ENCODE assay signal across 7 mouse cellular contexts in the genomic region with DNA sequence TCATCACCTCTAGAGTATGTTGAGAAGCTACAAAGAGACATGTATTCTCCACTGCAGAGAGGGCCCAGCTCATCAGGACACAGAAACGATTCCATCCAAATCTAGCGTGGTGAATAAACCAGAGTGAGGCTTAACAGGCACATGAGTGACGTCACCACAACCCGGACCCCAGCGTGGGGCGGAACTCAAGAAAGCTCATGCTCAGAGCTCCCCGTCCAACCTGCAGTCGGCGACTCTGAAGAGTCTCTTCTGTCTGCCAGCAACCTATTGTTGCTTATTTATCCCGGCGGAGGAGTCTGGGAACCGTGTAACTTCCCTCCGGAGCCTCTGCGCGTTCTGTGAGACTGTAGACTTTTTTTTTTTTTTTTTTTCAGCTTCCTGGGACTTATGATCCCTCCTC. TPM values are rescaled to one million over a fixed set of nuclear protein-coding genes. Genes with fewer than 3 reads are reported as not detected.
DNase-seq lines count a peak whose midpoint lies in the region; ATAC-seq and TF ChIP-seq lines count a peak whose summit lies in the region.

No protein-coding gene starts in this region.

- 10% methylated on average over 15 of the region's 15 CpGs for WGBS in limb, embryonic 12.5 days
- 6% methylated on average over 15 of the region's 15 CpGs for WGBS in midbrain, embryonic 14.5 days

- H3K9ac ChIP-seq in MEL (ENCODE audit: control insufficient read depth, low read depth, low read length, poor library complexity, severe bottlenecking) = peak overlapping the region; percentile 72
- peak overlapping the region; percentile 55; the same call in 1 of the 2 replicates for H3K9ac ChIP-seq in limb, embryonic 12.5 days (replicated peaks)
- H3K9ac ChIP-seq in midbrain, embryonic 14.5 days (replicated peaks; ENCODE audit: low read length) = no peak overlapping the region

- H3K36me3 ChIP-seq in MEL (ENCODE audit: control insufficient read depth in 1 of 2, insufficient read depth in 2 of 2, low read length in 2 of 2) = peaks cover 0 to 18% of the 10 kb centered on the region in 2 experiments; a peak in 3 of 4 replicates
- peaks cover 6% of the 10 kb centered on the region; the same call in 1 of the 2 replicates for H3K36me3 ChIP-seq in limb, embryonic 12.5 days
- no peaks in the 10 kb centered on the region for H3K36me3 ChIP-seq in midbrain, embryonic 14.5 days (ENCODE audit: control insufficient read depth, insufficient read depth, low read length)
- no peaks in the 10 kb centered on the region for H3K36me3 ChIP-seq in testis, adult 2 months (ENCODE audit: control insufficient read depth, insufficient read depth, low read length)

- H3K79me2 ChIP-seq in MEL (ENCODE audit: control insufficient read depth, insufficient read depth, low read length, poor library complexity) = no peaks in the 10 kb centered on the region; the same call in 1 of the 2 replicates

- peak; percentile 31 to 71; a peak in 2 of 4 replicates for TF ChIP-seq POLR2A in MEL (IDR thresholded peaks at IDR 0.05; ENCODE audit: control insufficient read depth in 1 of 2, insufficient read depth in 1 of 2, low read depth in 1 of 2, low read length in 2 of 2, poor library complexity in 1 of 2)
- TF ChIP-seq POLR2A in testis, adult 2 months (IDR thresholded peaks at IDR 0.05; ENCODE audit: control insufficient read depth, low read depth, low read length) = peak; percentile 32; the same call in 1 of the 2 replicates

- H3K9me3 ChIP-seq in MEL (replicated peaks; ENCODE audit: insufficient read depth, low read length) = no peaks in the 10 kb centered on the region
- H3K9me3 ChIP-seq in limb, embryonic 12.5 days = no peaks in the 10 kb centered on the region
- H3K9me3 ChIP-seq in midbrain, embryonic 14.5 days (ENCODE audit: control insufficient read depth, low read length) = no peaks in the 10 kb centered on the region

- peaks cover 8 to 12% of the 10 kb centered on the region in 2 experiments for H3K4me1 ChIP-seq in MEL (ENCODE audit: control insufficient read depth in 1 of 2, insufficient read depth in 2 of 2, low read length in 2 of 2)
- H3K4me1 ChIP-seq in limb, embryonic 12.5 days (replicated peaks) = peaks cover 9% of the 10 kb centered on the region
- H3K4me1 ChIP-seq in midbrain, embryonic 14.5 days (ENCODE audit: control insufficient read depth, insufficient read depth, low read length) = no peaks in the 10 kb centered on the region
- H3K4me1 ChIP-seq in testis, adult 2 months (ENCODE audit: control insufficient read depth, insufficient read depth, low read length) = peaks cover 14% of the 10 kb centered on the region

- TF ChIP-seq EP300 in MEL (IDR thresholded peaks at IDR 0.05; ENCODE audit: low read depth in 1 of 2, low read length in 2 of 2) = no peak

- 0 out of 6 replicates have a peak, but pooled peaks of 1 of the 3 experiments have one; percentile 9 for TF ChIP-seq CTCF in MEL (IDR thresholded peaks at IDR 0.05 in 2 of 3, conservative IDR thresholded peaks at IDR 0.05 in 1 of 3; ENCODE audit: control insufficient read depth in 1 of 3, insufficient read depth in 1 of 3, low read depth in 2 of 3, low read length in 3 of 3, poor library complexity in 1 of 3, severe bottlenecking in 1 of 3)
- TF ChIP-seq CTCF in testis, adult 2 months (IDR thresholded peaks at IDR 0.05; ENCODE audit: control insufficient read depth, insufficient read depth, insufficient replicate concordance, low read depth, low read length) = no peak

- peak; percentile 68 for ATAC-seq in CD4-positive, CD25-positive, alpha-beta regulatory T cell, adult 4 months
- no peak for ATAC-seq in limb, embryonic 12.5 days (ENCODE audit: insufficient number of reproducible peaks, insufficient read depth, low FRiP score, low TSS enrichment, low read depth)
- ATAC-seq in midbrain, embryonic 14.5 days (ENCODE audit: low FRiP score, low TSS enrichment) = no peak

- H3K27me3 ChIP-seq in MEL (ENCODE audit: control insufficient read depth in 1 of 2, insufficient read depth in 2 of 2, low read length in 2 of 2) = no peaks in the 10 kb centered on the region
- peaks cover 15% of the 10 kb centered on the region for H3K27me3 ChIP-seq in limb, embryonic 12.5 days
- peaks cover 5% of the 10 kb centered on the region; the same call in 1 of the 2 replicates for H3K27me3 ChIP-seq in midbrain, embryonic 14.5 days (ENCODE audit: control insufficient read depth, insufficient read depth, low read length)
- no peaks in the 10 kb centered on the region for H3K27me3 ChIP-seq in testis, adult 2 months (ENCODE audit: control insufficient read depth, insufficient read depth, low read length)

- DNase-seq in MEL (ENCODE audit: low read depth, low spot score) = peak; percentile 89
- peak; percentile 45 for DNase-seq in embryo, embryonic 9.5 days (ENCODE audit: extremely low spot score)
- peak; percentile 59 for DNase-seq in heart, postnatal 4 days
- peak; percentile 77 for DNase-seq in midbrain, embryonic 14.5 days

- peak overlapping the region; percentile 80 for H3K27ac ChIP-seq in MEL (ENCODE audit: control insufficient read depth, low read depth, low read length)
- no peak overlapping the region for H3K27ac ChIP-seq in limb, embryonic 12.5 days
- no peak overlapping the region for H3K27ac ChIP-seq in midbrain, embryonic 14.5 days (replicated peaks; ENCODE audit: low read depth, low read length)
- no peak overlapping the region; the same call in 1 of the 2 replicates for H3K27ac ChIP-seq in testis, adult 2 months (ENCODE audit: control insufficient read depth, insufficient read depth, low read depth, low read length)

- H3K4me3 ChIP-seq in MEL (ENCODE audit: control insufficient read depth in 1 of 2, insufficient read depth in 1 of 2, low read depth in 2 of 2, low read length in 2 of 2) = peak overlapping the region; percentile 69 to 96
- peak overlapping the region; percentile 35 for H3K4me3 ChIP-seq in limb, embryonic 12.5 days (replicated peaks)
- H3K4me3 ChIP-seq in midbrain, embryonic 14.5 days (replicated peaks; ENCODE audit: low read depth, low read length) = peak overlapping the region; percentile 24
- peak overlapping the region; percentile 80 for H3K4me3 ChIP-seq in testis, adult 2 months (ENCODE audit: control insufficient read depth, low read depth, low read length)

- peak overlapping the region; percentile 61 for H3K4me2 ChIP-seq in limb, embryonic 12.5 days
- H3K4me2 ChIP-seq in midbrain, embryonic 14.5 days (ENCODE audit: low read length) = peak overlapping the region; percentile 58

- no peak for TF ChIP-seq RAD21 in MEL (IDR thresholded peaks at IDR 0.05; ENCODE audit: low read depth, low read length)

TF ChIP-seq in MEL, 35 proteins besides CTCF, POLR2A, EP300 and RAD21 (continues in another document):
- peak; percentile 60; the same call in 1 of the 2 replicates for TF ChIP-seq POLR2AphosphoS2 (IDR thresholded peaks at IDR 0.05; ENCODE audit: low read length)
- TF ChIP-seq TAL1 (IDR thresholded peaks at IDR 0.05; ENCODE audit: low read length) = no peak
- TF ChIP-seq ZKSCAN1 (IDR thresholded peaks at IDR 0.05; ENCODE audit: low read depth, low read length) = no peak
- TF ChIP-seq USF2 (IDR thresholded peaks at IDR 0.05; ENCODE audit: borderline replicate concordance in 1 of 2, insufficient read depth in 1 of 2, low read depth in 1 of 2, low read length in 2 of 2) = no peak
- TF ChIP-seq TBP (IDR thresholded peaks at IDR 0.05; ENCODE audit: low read depth, low read length) = peak; percentile 22; the same call in 1 of the 2 replicates
- no peak for TF ChIP-seq KAT2A (conservative IDR thresholded peaks at IDR 0.05; ENCODE audit: low read depth, low read length)

RNA-seq across cellular contexts. Expression of gene Snapc1, which starts 11.4 kb away (rescaled TPM):
- 10 to 100 TPM; 19.4 to 24.7 TPM for polyA plus RNA-seq in CD4-positive, CD25-positive, alpha-beta regulatory T cell, adult 4 months (2017; shearing (Covaris generic))
- 10.1 and 13.7 TPM in 2 replicates for total RNA-seq in MEL (2012; rRNA removed)
- 10 to 100 TPM in 1 of 2 experiments, not detected in 1; 19.2 TPM for polyA plus RNA-seq in MEL (2012; ENCODE audit: insufficient read depth in 1 of 2, insufficient read length in 2 of 2, low read depth in 1 of 2, low replicate concordance in 2 of 2, missing spikeins in 1 of 2)
- total RNA-seq in heart, postnatal 4 days (2021) = 10 to 100 TPM; 10.7 to 11.2 TPM
- polyA plus RNA-seq in limb, embryonic 12.5 days (2016; fragmentation: Nextera tagmentation; extraction: Ambion mirVana) = 23.0 and 26.5 TPM in 2 replicates
- polyA plus RNA-seq in midbrain, embryonic 14.5 days (2014; fragmentation: Nextera tagmentation; extraction: Ambion mirVana) = 34.8 and 38.4 TPM in 2 replicates
- 6.9 and 7.1 TPM in 2 replicates for polyA plus RNA-seq in testis, adult 2 months (2012; rRNA removed)

RNA-seq across cellular contexts. Expression of gene Gm49321, which starts 15.4 kb away (rescaled TPM):
- 10 to 100 TPM; 13.2 to 14.3 TPM for polyA plus RNA-seq in CD4-positive, CD25-positive, alpha-beta regulatory T cell, adult 4 months (2017; shearing (Covaris generic))
- total RNA-seq in MEL (2012; rRNA removed) = not detected in 2 replicates
- 1 to 10 TPM in 1 of 2 experiments, not detected in 1; 5.3 TPM for polyA plus RNA-seq in MEL (2012; ENCODE audit: insufficient read depth in 1 of 2, insufficient read length in 2 of 2, low read depth in 1 of 2, low replicate concordance in 2 of 2, missing spikeins in 1 of 2)
- total RNA-seq in heart, postnatal 4 days (2021) = 1 to 10 TPM; 7.1 to 7.6 TPM
- polyA plus RNA-seq in limb, embryonic 12.5 days (2016; fragmentation: Nextera tagmentation; extraction: Ambion mirVana) = 13.7 and 15.3 TPM in 2 replicates
- polyA plus RNA-seq in midbrain, embryonic 14.5 days (2014; fragmentation: Nextera tagmentation; extraction: Ambion mirVana) = 14.5 and 16.3 TPM in 2 replicates
- polyA plus RNA-seq in testis, adult 2 months (2012; rRNA removed) = 0.70 TPM in 1 of 2 replicates, not detected in the other

RNA-seq across cellular contexts. Expression of gene Syt16, which starts 44.6 kb away (rescaled TPM):
- not detected for polyA plus RNA-seq in CD4-positive, CD25-positive, alpha-beta regulatory T cell, adult 4 months (2017; shearing (Covaris generic))
- total RNA-seq in MEL (2012; rRNA removed) = not detected in 2 replicates
- under 1 TPM in 1 of 2 experiments, not detected in 1; 0.07 TPM for polyA plus RNA-seq in MEL (2012; ENCODE audit: insufficient read depth in 1 of 2, insufficient read length in 2 of 2, low read depth in 1 of 2, low replicate concordance in 2 of 2, missing spikeins in 1 of 2)
- total RNA-seq in heart, postnatal 4 days (2021) = under 1 TPM in 1 of 2 experiments, not detected in 1; 0.05 TPM
- polyA plus RNA-seq in limb, embryonic 12.5 days (2016; fragmentation: Nextera tagmentation; extraction: Ambion mirVana) = 5.0 and 5.7 TPM in 2 replicates
- 67.7 and 88.4 TPM in 2 replicates for polyA plus RNA-seq in midbrain, embryonic 14.5 days (2014; fragmentation: Nextera tagmentation; extraction: Ambion mirVana)
- polyA plus RNA-seq in testis, adult 2 months (2012; rRNA removed) = 0.14 and 0.61 TPM in 2 replicates

RNA-seq across cellular contexts. Expression of gene Hif1a, which starts 51.7 kb away (rescaled TPM):
- 10 to 100 TPM; 71.8 to 75.2 TPM for polyA plus RNA-seq in CD4-positive, CD25-positive, alpha-beta regulatory T cell, adult 4 months (2017; shearing (Covaris generic))
- total RNA-seq in MEL (2012; rRNA removed) = 22.7 and 23.2 TPM in 2 replicates
- polyA plus RNA-seq in MEL (2012; ENCODE audit: insufficient read depth in 1 of 2, insufficient read length in 2 of 2, low read depth in 1 of 2, low replicate concordance in 2 of 2, missing spikeins in 1 of 2) = 10 to 100 TPM in 1 of 2 experiments, not detected in 1; 23.3 TPM
- 100 to 1,000 TPM; 151 to 159 TPM for total RNA-seq in heart, postnatal 4 days (2021)
- 116 and 117 TPM in 2 replicates for polyA plus RNA-seq in limb, embryonic 12.5 days (2016; fragmentation: Nextera tagmentation; extraction: Ambion mirVana)
- polyA plus RNA-seq in midbrain, embryonic 14.5 days (2014; fragmentation: Nextera tagmentation; extraction: Ambion mirVana) = 90.0 and 119 TPM in 2 replicates
- polyA plus RNA-seq in testis, adult 2 months (2012; rRNA removed) = 4.7 and 5.6 TPM in 2 replicates

Comparison
In these comparisons a context has a peak if more than half of its experiments do, and no peak if none do; other contexts are left out.
1. H3K4me3 ChIP-seq: peak in every context shown above with its lines; median percentile 82 in MEL; 80 in testis, adult 2 months; 35 in limb, embryonic 12.5 days; 24 in midbrain, embryonic 14.5 days.
2. RNA of gene Syt16, which starts 44.6 kb away (polyA plus RNA-seq): 67.7 to 88.4 TPM in midbrain, embryonic 14.5 days; 5.0 to 5.7 TPM in limb, embryonic 12.5 days, 0.14 to 0.61 TPM in testis, adult 2 months, 0.07 TPM in MEL and not detected in CD4-positive, CD25-positive, alpha-beta regulatory T cell, adult 4 months; every median in the first group is over 10 times any median in the second.
3. Peak in every context shown above with its lines, with median percentiles within 50 percentile points of each other: DNase-seq.